Mouse (Mus musculus) naive thymus-derived CD4-positive, alpha-beta T cell, adult 2 months (primary cell): Measurements from ENCODE around the gene Pear1.

Experiments used
- DNase-seq: peaks from one replicate; pipeline ENCODE4 v3.0.0-alpha.2; 2011; ENCODE audit warnings: low read depth

Pear1 gene

DNA sequence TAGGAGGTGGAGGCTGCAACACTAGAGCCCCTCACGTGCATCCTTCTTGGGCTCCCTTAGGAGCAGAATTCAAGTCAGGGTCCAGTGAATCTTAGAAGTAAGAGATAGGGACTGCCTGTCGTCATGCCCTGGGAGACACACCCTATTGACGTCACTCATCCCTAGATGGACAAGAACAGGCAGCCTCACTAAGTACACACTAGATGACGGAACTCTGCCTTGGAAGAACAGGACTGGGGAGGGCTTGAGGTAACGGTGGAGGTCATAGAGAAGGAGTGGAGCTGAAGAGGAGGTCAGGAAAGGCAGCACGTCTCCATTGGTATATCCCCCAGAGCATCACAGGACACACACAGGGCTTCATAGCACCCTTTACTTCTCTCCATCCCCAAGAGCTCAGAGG is 95.4 kb downstream of the Pear1 start:
- no peak for DNase-seq

DNA sequence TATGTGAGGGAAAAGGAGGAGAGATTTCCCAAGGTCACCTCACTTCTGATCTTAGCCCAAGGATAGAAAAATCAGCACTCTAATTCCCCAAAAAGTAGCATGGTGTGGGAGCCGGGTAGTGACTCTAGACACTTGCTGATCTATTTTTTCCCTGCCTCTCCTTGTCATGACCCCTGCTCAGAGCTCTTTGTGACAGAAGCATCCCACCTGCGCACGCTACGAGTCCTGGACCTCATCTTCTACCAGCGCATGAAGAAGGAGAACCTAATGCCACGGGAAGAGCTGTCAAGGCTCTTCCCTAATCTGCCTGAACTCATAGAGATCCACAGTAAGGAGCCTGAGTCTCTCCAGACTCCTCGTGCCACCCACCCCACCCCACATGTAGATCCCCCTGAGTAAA is 97.9 kb downstream of the Pear1 start:
- no peak for DNase-seq

DNA sequence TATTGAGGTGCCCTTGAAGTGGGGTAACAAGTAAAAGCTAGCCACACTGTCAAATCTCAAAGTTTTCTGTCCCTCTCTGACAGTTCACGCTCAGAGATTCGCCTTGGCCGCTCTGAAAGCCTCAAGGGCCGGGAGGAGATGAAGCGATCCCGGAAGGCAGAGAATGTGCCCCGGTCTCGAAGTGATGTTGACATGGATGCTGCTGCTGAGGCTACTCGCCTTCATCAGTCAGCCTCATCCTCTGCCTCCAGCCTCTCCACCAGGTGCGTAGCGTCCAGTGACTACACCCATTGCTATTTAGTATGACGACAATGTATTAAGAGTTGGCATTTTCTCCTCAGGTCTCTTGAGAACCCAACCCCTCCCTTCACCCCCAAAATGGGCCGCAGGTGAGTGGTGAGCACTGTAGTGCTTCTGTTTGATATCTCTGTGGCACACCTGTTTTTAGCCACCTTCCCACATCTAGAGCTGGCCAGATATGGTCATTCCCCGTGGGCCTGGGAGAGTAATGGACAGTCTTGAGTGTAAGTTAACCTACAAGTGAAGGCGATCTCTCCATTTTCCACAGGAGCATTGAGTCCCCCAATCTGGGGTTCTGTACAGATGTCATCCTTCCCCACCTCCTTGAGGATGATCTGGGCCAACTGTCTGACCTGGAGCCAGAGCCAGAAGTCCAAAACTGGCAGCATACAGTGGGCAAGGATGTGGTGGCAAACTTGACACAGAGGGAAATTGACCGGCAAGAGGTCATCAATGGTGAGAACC is 98.5 kb downstream of the Pear1 start:
- DNase-seq = no peak

DNA sequence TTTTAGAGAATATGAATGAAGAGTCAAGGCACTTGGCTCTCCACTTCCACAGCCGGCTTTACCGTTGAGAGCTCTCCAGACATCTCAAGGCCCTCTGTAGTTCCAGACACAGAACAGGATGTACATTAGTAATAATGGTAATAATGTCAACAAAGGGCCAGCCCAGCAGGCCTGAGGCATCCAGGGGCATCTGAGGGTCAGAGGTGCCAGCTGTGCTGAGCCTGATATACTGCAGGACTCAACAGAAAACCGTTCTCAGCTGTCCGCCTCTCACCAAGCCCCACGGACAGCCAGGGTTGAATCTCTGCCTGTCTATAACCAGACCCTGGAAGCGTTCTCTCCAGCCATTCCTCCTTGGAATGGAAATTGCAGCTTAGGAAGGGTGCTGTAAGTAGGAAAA is 99.5 kb downstream of the Pear1 start:
- DNase-seq = no peak

DNA sequence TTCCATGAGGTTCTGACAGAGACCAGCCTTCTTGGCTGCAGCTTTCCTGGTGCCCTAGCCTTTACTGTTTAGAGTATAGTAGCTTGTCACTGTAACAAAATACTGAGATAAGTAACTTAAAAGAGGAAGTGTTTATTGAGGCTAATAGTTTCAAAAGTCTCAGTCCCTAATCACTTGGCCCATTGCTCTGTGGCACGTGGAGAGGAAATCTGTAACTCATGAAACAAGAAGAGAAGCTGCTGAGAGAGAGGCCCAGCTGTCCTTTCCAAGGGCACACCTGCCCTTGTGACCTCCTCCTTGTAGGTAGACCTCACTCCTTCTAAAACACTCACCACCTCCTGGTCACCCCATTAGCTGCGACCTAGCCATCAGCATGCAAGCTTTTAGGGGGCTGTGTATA is 105.6 kb downstream of the Pear1 start:
- DNase-seq = no peak
